Mouse (Mus musculus) cerebellum, postnatal 10 days (tissue): ENCODE results near the gene Fmn2.

Experiments
- DNase-seq, 2 experiments: peaks; one replicate each; pipeline ENCODE4 v3.0.0; 2021; ENCODE audit warnings: mixed read lengths in 2 of 2

The Fmn2 gene

GRCm38 (mm10) chr1:174501661-174502030 is at the start of gene Fmn2:
TSS of gene Fmn2 (plus strand) at chr1:174501825.
- DNase-seq = peak; percentile 96 to 98

GRCm38 (mm10) chr1:174455100-174455499 is 46.5 kb upstream of the Fmn2 start:
- peak; percentile 38 to 54 for DNase-seq

GRCm38 (mm10) chr1:174465385-174465784 is 36.2 kb upstream of the Fmn2 start:
- DNase-seq = no peak

- DNase-seq = peak in 1 of 2 experiments; percentile 34
These were observed 35.4 kb upstream of the Fmn2 start for GRCm38 (mm10) chr1:174466240-174466639.

GRCm38 (mm10) chr1:174469736-174470135 is 31.9 kb upstream of the Fmn2 start:
- DNase-seq = peak; percentile 75 to 80

- no peak for DNase-seq
These were observed 19.1 kb upstream of the Fmn2 start for GRCm38 (mm10) chr1:174482567-174482966.

- DNase-seq = no peak
These were observed 1.6 kb upstream of the Fmn2 start for GRCm38 (mm10) chr1:174500064-174500463.

- no peak for DNase-seq
These were observed 614 bp upstream of the Fmn2 start for GRCm38 (mm10) chr1:174501011-174501410.

- peak; percentile 81 to 83 for DNase-seq
These were observed 613 bp downstream of the Fmn2 start for GRCm38 (mm10) chr1:174502031-174502845.

GRCm38 (mm10) chr1:174502846-174503745 is 1.5 kb downstream of the Fmn2 start:
- DNase-seq = peak; percentile 90 to 92

- peak; percentile 56 to 67 for DNase-seq
These were observed 7.0 kb downstream of the Fmn2 start for GRCm38 (mm10) chr1:174508571-174509110.

- no peak for DNase-seq
These were observed 11.8 kb downstream of the Fmn2 start for GRCm38 (mm10) chr1:174513419-174513818.

- DNase-seq = peak; percentile 47 to 65
These were observed 20.5 kb downstream of the Fmn2 start for GRCm38 (mm10) chr1:174521976-174522770.

- DNase-seq = no peak
These were observed 21.3 kb downstream of the Fmn2 start for GRCm38 (mm10) chr1:174522809-174523511.

- no peak for DNase-seq
These were observed 21.8 kb downstream of the Fmn2 start for GRCm38 (mm10) chr1:174523512-174523828.

GRCm38 (mm10) chr1:174536742-174537453 is 35.3 kb downstream of the Fmn2 start:
- DNase-seq = peak; percentile 15 to 18

GRCm38 (mm10) chr1:174537491-174537890 is 35.9 kb downstream of the Fmn2 start:
- no peak for DNase-seq

- DNase-seq = no peak
These were observed 46.7 kb downstream of the Fmn2 start for GRCm38 (mm10) chr1:174548291-174548690.

- DNase-seq = peak; percentile 87 to 89
These were observed 51.8 kb downstream of the Fmn2 start for GRCm38 (mm10) chr1:174553272-174554007.

- DNase-seq = peak; percentile 41 to 51
These were observed 53.8 kb downstream of the Fmn2 start for GRCm38 (mm10) chr1:174555412-174555811.

GRCm38 (mm10) chr1:174557211-174557610 is 55.6 kb downstream of the Fmn2 start:
- DNase-seq = no peak
